Mouse (Mus musculus) G1E (cell line): Measurements from ENCODE around the gene Cntln. TPM values are rescaled to one million over a fixed set of nuclear protein-coding genes. Genes with fewer than 3 reads are reported as not detected.

ENCODE experiments used
- ATAC-seq: 2 replicates; pipeline ENCODE4 v1.8.0; 2016; ENCODE audit warnings: mild to moderate bottlenecking; ENCODE audit not compliant: insufficient number of reproducible peaks, poor library complexity, low FRiP score, severe bottlenecking; ENCODE audit errors: extremely low read depth
- DNase-seq: peaks from one replicate; pipeline ENCODE4 v3.0.0; 2012; ENCODE audit warnings: low spot score
- H3K27me3 ChIP-seq: 2 replicates; pipeline ENCODE4 v1.6.1; 2012; ENCODE audit warnings: mild to moderate bottlenecking, low read length, inconsistent platforms; ENCODE audit not compliant: insufficient read depth
- H3K36me3 ChIP-seq: replicated peaks from 2 replicates; pipeline ENCODE3; 2012; ENCODE audit warnings: mild to moderate bottlenecking, inconsistent platforms
- H3K4me1 ChIP-seq: 2 replicates; pipeline ENCODE4 v1.6.1; 2012; ENCODE audit warnings: low read depth, low read length, inconsistent platforms, mixed read lengths; ENCODE audit not compliant: insufficient read depth
- H3K4me3 ChIP-seq: 2 replicates; pipeline ENCODE4 v1.5.1; 2012; ENCODE audit warnings: low read depth, mild to moderate bottlenecking, inconsistent platforms, low read length, moderate library complexity, mixed read lengths
- H3K9me3 ChIP-seq: replicated peaks from 2 replicates; pipeline ENCODE4 v1.6.1; 2012; ENCODE audit warnings: inconsistent platforms
- CTCF ChIP-seq: IDR thresholded peaks from 2 replicates; pipeline ENCODE4 v1.5.1; 2012; ENCODE audit warnings: low read depth, low read length, inconsistent platforms, mixed read lengths
- GATA1 ChIP-seq: IDR thresholded peaks from 2 replicates; pipeline ENCODE4 v1.6.1; 2012; ENCODE audit warnings: borderline replicate concordance, low read length, inconsistent platforms, mixed read lengths
- GATA2 ChIP-seq: IDR thresholded peaks from 2 replicates; pipeline ENCODE4 v1.6.1; 2012; ENCODE audit warnings: low read depth, low read length, inconsistent platforms, borderline replicate concordance
- POLR2AphosphoS5 ChIP-seq: IDR thresholded peaks from 2 replicates; pipeline ENCODE4 v1.6.1; 2012; ENCODE audit warnings: low read depth, low read length, inconsistent platforms; ENCODE audit not compliant: insufficient replicate concordance
- TAL1 ChIP-seq: conservative IDR thresholded peaks from 2 replicates; pipeline ENCODE4 v1.6.1; 2012; ENCODE audit warnings: low read depth, low read length, inconsistent platforms, mixed read lengths
- polyA plus RNA-seq: library from polyadenylated mRNA; stranded (reverse); fragments of >175 nt; gene quantifications from 2 replicates; pipeline ENCODE4 v1.2.3, GENCODE M21; 2012
- total RNA-seq, 2 experiments: library from RNA; stranded (forward) in 1 of 2; stranded (reverse) in 1 of 2; fragments of 200-1000 nt in 1 of 2; fragments of >200 nt in 1 of 2; fragmentation: Nextera tagmentation in 1 of 2; gene quantifications; 2 replicates each; pipeline ENCODE4 v1.2.3; 2014 to 2017

The Cntln gene
- total and polyA plus RNA-seq, 3 experiments: 0.05 to 1.9 TPM; not detected in 1

GRCm38 (mm10) chr4:84946450-84946849, 62.3 kb downstream of the Cntln start:
- Histone ChIP-seq H3K9me3 (peaks cover 3% of the 10 kb centered on the region), H3K27me3 (no peaks in the 10 kb centered on the region), H3K36me3 (no peaks in the 10 kb centered on the region), H3K4me1 (no peaks in the 10 kb centered on the region), H3K4me3 (no peak overlapping the region)
- DNase-seq: no peak
- TF ChIP-seq POLR2AphosphoS5: no peak
- TF ChIP-seq CTCF: no peak
- no peak for TF ChIP-seq TAL1
- no peak for TF ChIP-seq GATA2
- no peak for TF ChIP-seq GATA1
- ATAC-seq: no peak

- no peaks in the 10 kb centered on the region for H3K4me1 ChIP-seq
- no peaks in the 10 kb centered on the region for H3K36me3 ChIP-seq
- ATAC-seq (no peak), DNase-seq (no peak)
- H3K9me3 ChIP-seq: peaks cover 8% of the 10 kb centered on the region; the same call in 1 of the 2 replicates
- TF ChIP-seq GATA1 (no peak), GATA2 (no peak), TAL1 (no peak), POLR2AphosphoS5 (no peak), CTCF (no peak)
- no peaks in the 10 kb centered on the region for H3K27me3 ChIP-seq
- H3K4me3 ChIP-seq: no peak overlapping the region
These were observed 93.0 kb downstream of the Cntln start for GRCm38 (mm10) chr4:84976875-84977646.

- no peak for DNase-seq
- no peak for ATAC-seq
- peaks cover 6% of the 10 kb centered on the region; the same call in 1 of the 2 replicates for H3K9me3 ChIP-seq
- no peaks in the 10 kb centered on the region for H3K4me1 ChIP-seq
- H3K36me3 ChIP-seq: no peaks in the 10 kb centered on the region
- H3K4me3 ChIP-seq: no peak overlapping the region
- TF ChIP-seq CTCF (no peak), POLR2AphosphoS5 (no peak), TAL1 (no peak), GATA1 (no peak), GATA2 (no peak)
- no peaks in the 10 kb centered on the region for H3K27me3 ChIP-seq
These were observed 111.6 kb downstream of the Cntln start for GRCm38 (mm10) chr4:84995520-84996348.

- no peak for DNase-seq
- H3K4me3 ChIP-seq: no peak overlapping the region
- H3K27me3 ChIP-seq: no peaks in the 10 kb centered on the region
- peaks cover 8% of the 10 kb centered on the region for H3K9me3 ChIP-seq
- no peaks in the 10 kb centered on the region for H3K36me3 ChIP-seq
- no peak for TF ChIP-seq POLR2AphosphoS5
- TF ChIP-seq GATA2: no peak
- TF ChIP-seq TAL1: no peak
- TF ChIP-seq CTCF: no peak
- no peak for TF ChIP-seq GATA1
- no peak for ATAC-seq
- H3K4me1 ChIP-seq: no peaks in the 10 kb centered on the region
These were observed 121.5 kb downstream of the Cntln start for GRCm38 (mm10) chr4:85005581-85005980.

GRCm38 (mm10) chr4:85006789-85007188, 122.7 kb downstream of the Cntln start:
- TF ChIP-seq POLR2AphosphoS5 (no peak), GATA1 (no peak), CTCF (no peak), TAL1 (no peak), GATA2 (no peak)
- H3K36me3 ChIP-seq: no peaks in the 10 kb centered on the region
- H3K4me1 ChIP-seq: no peaks in the 10 kb centered on the region
- ATAC-seq (no peak), DNase-seq (no peak)
- H3K27me3 ChIP-seq: no peaks in the 10 kb centered on the region
- peaks cover 8% of the 10 kb centered on the region for H3K9me3 ChIP-seq
- no peak overlapping the region for H3K4me3 ChIP-seq

DNA sequence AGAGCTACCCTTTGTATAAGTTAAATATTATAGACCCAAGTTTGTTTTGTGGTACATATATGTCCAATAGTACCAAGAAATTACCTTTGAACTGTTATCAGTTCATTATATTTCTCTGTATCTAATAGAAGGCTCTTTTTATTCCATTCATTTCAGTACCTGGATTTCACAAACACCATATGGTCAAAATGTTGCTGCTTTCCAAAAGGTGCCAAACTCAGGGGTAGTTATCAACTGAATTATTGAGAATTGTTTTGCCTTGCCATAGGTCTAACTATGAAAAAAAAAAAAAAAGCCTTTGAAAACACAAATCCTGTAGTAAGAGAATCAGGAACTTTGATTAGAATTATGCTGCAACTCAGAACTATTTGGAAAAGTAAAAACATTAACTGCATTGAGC, 126.7 kb downstream of the Cntln start:
- H3K36me3 ChIP-seq: no peaks in the 10 kb centered on the region
- ATAC-seq (no peak), DNase-seq (no peak)
- TF ChIP-seq CTCF: no peak
- no peaks in the 10 kb centered on the region for H3K4me1 ChIP-seq
- H3K27me3 ChIP-seq: no peaks in the 10 kb centered on the region
- peaks cover 9% of the 10 kb centered on the region for H3K9me3 ChIP-seq
- H3K4me3 ChIP-seq: no peak overlapping the region
